Mouse (Mus musculus) adipose tissue, adult 10 weeks (tissue): ENCODE data around the gene Sfi1. TPM values are rescaled to one million over a fixed set of nuclear protein-coding genes. Genes with fewer than 3 reads are reported as not detected.

Experiments used
- polyA plus RNA-seq: library from polyadenylated mRNA; stranded (reverse); fragments of 350-450 nt; fragmentation: Illumina TruSeq; extraction: RNeasy Lipid Tissue Mini Kit (QIAGEN cat#74804); gene quantifications from one replicate; pipeline ENCODE4 v1.2.3, GENCODE M21; 2014; ENCODE audit warnings: low read depth, low replicate concordance

Sfi1 gene
- 27.2 TPM for polyA plus RNA-seq

GRCm38 (mm10) chr11:3193363-3193762 is at the start of gene Sfi1:
Sfi1 (minus strand) TSS chr11:3193463.

GRCm38 (mm10) chr11:3202231-3202701 is 9.0 kb upstream of the Sfi1 start, which contains the start of gene Eif4enif1:
Eif4enif1 (plus strand) TSS chr11:3202392.

Other genes with a start within 250 kb of the Sfi1 start
- gene Eif4enif1, start 8.9 kb upstream of the Sfi1 start, polyA plus RNA-seq, result 33.9 TPM
- 67.9 TPM for gene Drg1, start 73.0 kb upstream of the Sfi1 start, polyA plus RNA-seq
- gene Patz1, start 95.4 kb upstream of the Sfi1 start, polyA plus RNA-seq, result 37.4 TPM
- gene Pik3ip1, start 136.9 kb upstream of the Sfi1 start, polyA plus RNA-seq, result 22.2 TPM
- gene Limk2, start 215.7 kb upstream of the Sfi1 start, polyA plus RNA-seq, result 53.4 TPM